Mouse (Mus musculus) urinary bladder, postnatal 4 days (tissue): ENCODE measurements around the gene Ddah1.
A peak's percentile ranks its signal among the peaks of the same experiment; 100 is the strongest.

ENCODE experiments used
- DNase-seq, 2 experiments: peaks; one replicate each; pipeline ENCODE4 v3.0.0; 2021 to 2022; ENCODE audit warnings: low spot score in 2 of 2

The Ddah1 gene

DNA sequence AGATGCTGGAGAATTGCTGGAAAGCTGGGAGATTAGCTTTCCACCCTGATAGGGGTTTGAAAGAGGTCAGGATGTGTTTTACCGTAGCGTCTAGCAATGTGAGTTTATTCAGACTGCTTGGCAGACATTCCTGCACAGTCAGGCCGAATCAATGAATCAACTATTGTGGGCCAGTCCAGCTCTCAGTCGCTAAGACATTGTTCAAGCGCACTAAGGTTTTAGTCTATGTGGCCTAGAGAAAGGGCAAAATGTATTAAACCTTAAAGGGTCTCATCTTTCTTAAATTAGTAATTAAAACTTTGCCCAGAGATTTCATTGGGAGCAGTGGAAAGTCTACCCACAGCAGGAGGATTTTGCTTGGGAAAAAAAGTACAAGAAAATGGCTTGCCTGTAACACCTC, 48.0 kb downstream of the Ddah1 start:
- no peak for DNase-seq

GRCm38 (mm10) chr3:145816807-145817206, 58.3 kb downstream of the Ddah1 start:
- peak in 1 of 2 experiments; percentile 47 for DNase-seq

- DNase-seq, result peak in 1 of 2 experiments; percentile 50
These were observed 58.8 kb downstream of the Ddah1 start for GRCm38 (mm10) chr3:145817276-145817675.

GRCm38 (mm10) chr3:145820439-145820838, 62.0 kb downstream of the Ddah1 start:
- DNase-seq, result no peak

DNA sequence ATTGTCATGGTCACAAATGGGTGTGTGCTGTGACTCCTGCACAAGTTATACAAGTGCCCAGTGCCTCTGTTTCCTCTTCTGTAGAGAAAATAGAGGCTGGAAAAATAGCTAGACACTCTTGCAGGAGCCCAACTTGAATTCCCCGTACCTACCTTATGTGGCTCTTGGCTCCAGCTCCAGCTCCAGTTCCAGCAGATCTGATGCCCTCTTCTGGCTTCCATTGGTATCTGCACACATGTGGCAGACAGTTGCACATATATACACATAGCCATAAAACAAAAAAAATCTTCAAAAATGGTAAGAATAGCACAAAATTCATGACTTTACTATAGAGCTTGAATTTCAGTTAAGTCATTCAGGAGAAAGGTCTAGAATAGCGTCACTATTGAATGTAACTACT, 62.5 kb downstream of the Ddah1 start:
- no peak for DNase-seq

GRCm38 (mm10) chr3:145822201-145822600, 63.7 kb downstream of the Ddah1 start:
- no peak for DNase-seq

DNA sequence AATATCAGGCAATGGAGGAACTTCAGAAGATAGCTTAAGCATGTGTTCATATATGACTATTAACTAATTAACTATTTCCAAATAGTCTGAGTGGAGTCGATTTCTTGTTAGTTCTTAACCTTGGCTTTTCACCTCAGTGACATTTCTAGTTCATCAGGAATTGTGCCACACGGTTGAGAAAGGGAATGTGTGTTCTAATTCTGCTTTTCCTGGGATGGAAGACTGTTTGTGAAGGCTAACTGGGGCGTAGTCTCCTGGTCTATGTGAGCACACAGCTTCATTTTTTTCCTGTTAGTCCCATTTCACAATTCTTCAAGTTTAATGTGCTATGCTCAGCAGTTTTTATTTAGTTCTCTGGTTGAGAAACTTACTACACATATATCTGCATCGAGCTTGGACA, 65.2 kb downstream of the Ddah1 start:
- no peak for DNase-seq

DNA sequence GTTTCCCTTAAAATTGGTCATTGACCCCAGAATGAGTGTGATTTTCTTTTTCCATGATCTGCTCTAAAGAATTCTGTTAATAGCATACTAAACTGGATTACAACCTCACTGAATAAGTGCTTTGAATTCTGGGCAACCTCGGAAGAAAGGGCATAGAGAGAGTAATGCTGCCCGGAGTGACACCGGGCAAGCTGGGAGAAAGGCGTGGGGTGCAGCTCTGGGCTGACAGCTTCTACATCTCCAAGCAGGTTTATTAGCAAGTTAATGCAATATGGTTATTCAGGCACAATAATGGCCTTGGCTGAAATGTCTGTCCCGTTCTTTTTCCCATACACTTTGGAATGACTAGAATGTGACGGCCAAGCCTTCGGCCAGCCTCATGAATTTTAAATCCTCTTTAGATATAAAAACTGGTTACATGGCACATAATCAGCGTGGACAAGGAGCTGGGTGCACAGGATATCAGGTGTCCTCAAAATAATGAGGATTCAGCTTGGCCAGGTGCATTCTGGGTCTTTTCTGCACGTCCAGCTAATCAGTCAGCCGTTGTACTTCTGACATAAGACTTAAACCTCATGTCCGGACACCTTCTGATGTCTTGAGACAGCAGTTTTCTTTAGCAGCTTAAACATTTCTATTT, 67.1 kb downstream of the Ddah1 start:
- no peak for DNase-seq

GRCm38 (mm10) chr3:145827191-145828045, 68.9 kb downstream of the Ddah1 start:
- peak in 1 of 2 experiments; percentile 42 for DNase-seq

- no peak for DNase-seq
These were observed 70.4 kb downstream of the Ddah1 start for GRCm38 (mm10) chr3:145828906-145829305.

DNA sequence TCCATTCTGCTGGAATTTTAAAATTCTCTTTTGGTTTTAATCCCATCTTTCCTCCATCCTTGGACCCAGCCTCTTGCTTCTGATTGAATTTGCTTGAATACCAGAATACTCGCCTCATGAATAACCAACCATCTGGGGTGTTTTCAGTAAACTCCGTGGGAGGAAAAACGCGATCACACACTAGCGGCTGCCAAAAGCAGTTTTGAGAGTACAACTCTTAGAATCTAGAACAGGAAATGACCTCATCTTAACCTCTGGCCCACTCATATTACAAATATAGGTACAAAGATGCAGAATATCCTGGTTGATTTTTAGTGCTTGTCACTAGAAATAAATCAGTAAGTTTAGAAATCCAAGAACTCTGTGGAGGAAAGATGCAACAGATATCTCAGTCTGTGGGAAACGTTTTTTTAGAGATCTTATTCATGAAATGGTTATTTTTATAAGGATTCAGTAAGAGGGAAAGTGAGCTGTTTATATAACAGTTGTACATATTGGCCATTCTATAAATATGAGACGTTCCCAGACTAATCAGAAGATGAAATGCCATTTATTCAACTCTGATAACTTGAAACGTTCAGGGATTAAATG, 75.6 kb downstream of the Ddah1 start:
- DNase-seq, result no peak

DNA sequence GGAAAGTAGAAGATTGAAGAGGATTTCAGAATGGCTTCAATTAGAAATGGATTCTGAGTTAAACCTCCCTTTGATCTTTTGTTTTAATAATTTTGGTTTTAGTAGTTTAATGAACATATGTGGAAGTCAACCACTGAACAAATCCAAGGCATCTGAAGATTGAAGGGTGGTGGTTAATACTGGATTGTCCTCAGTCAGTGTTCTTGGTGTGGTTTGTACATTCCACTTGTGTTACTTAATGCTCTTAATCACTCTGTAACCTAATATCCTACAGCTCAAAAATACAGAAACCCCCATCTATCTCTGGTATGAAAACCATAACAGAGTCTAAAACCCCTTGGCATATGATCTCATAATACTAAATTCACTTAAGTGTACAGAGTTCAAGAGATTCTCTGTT, 79.8 kb downstream of the Ddah1 start:
- no peak for DNase-seq

DNA sequence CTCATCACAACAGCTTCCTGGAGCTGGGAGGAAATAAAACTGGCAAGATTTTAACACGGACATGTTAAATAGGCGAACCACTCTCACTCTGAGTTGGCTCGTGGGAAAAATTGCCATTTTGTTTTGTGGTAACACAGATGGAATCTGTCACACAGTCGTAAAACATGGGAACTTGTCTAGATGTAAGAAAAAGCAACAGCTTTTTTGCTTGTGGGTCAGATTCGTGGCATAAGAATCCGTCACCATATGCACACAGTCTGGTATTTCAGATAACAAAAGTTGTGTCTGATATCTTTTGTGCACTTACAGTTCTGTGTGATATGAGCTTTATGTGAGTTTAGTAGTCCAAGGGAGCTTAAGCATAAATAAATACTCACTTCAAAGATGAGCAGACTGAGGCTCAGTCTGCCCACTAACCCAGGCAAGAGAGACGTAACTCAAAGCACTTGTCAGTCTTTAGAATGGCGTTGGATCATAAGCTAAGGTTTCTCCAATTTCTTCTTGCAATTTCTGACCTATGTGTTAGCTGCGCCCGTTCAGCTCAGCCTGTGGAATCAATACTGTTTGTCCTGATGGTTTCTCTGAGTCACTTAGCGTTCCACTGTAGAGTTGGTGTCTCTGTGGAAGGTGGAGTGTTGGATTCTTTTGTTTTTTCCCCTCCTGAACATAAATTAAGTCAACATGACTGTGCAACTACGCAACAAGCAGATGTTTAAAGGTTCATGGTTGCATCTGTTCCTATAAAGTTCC, 83.7 kb downstream of the Ddah1 start:
- no peak for DNase-seq

GRCm38 (mm10) chr3:145843836-145844235, 85.4 kb downstream of the Ddah1 start:
- DNase-seq, result no peak

GRCm38 (mm10) chr3:145844891-145845290, 86.4 kb downstream of the Ddah1 start:
- DNase-seq, result no peak

DNA sequence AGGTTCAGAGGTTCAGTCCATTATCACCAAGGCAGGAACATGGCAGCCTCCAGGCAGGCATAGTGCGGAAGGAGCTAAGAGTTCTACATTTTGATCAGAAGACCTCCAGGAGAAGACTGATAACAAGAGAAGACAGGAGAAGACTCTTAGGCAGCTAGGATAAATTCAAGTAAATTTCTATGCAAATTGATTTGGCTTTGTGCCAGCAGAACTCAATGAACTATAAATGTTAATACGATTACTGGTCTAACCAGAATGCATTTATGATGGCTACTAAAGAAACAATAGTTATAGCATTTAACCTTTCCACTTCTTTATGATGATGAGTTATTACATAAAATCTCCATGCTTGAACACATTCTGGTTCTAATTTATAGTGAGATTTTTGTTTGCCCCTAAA, 87.8 kb downstream of the Ddah1 start:
- DNase-seq, result no peak

DNA sequence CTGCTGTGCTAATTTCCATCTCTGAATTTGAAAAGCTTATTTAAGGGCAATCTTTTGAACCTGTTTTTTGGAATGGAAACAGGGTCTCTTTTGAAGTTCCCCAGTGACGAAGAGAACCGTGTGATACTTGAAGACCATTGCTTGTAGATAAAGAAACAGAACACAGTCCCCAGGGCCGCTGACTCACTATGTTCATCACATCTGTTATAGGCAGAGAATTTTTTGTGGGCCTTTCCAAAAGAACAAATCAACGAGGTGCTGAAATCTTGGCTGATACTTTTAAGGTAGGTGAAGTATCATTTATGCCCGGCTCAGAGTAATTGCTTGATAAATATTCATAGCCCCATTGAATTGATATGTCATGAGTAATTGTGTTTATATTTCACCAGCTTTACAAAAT, 93.6 kb downstream of the Ddah1 start:
- DNase-seq, result no peak

- DNase-seq, result no peak
These were observed 94.3 kb downstream of the Ddah1 start for GRCm38 (mm10) chr3:145852800-145853199.

DNA sequence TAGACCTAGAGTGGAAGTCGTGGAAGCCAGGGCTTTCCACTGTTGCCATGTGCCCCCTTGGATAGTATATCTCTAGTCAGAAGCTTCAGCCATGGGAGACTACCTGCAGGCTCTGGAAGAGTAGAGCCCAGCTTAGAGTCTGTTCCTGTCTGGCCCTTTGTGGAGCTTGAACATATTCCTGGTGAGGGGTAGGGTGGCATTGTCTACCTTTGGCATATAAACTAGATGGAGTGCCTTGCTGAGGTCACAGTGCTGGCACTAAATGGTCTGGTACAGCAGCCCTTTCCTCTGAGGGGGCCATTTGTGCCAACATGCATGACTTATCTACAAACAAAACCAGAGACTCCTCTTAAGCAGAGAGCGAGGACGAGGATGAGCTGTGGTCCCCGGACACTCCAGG, 95.2 kb downstream of the Ddah1 start:
- no peak for DNase-seq

DNA sequence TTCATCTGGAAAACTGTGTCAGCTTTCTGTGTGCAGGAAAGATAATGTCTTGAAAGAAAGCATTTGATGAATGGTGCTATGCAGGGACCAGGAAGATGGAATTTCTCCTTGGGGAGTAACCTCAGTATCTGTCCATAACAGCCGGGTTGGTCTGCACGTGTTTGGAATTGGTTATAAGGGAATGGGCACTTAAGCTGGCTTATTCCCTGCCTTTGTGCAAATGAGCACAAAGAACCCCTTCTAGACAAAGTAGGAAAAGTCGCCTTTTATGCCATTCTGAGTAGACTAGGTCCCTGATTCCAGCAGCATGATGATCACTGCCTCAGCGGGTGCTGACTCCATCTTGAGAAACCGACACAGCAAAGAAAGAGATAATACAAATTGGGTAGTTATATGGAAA, 96.0 kb downstream of the Ddah1 start:
- DNase-seq, result no peak

GRCm38 (mm10) chr3:145855299-145855698, 96.8 kb downstream of the Ddah1 start:
- DNase-seq, result no peak

- no peak for DNase-seq
These were observed 99.9 kb downstream of the Ddah1 start for GRCm38 (mm10) chr3:145858388-145858787.
